Mouse (Mus musculus) hindbrain, embryonic 16.5 days (tissue): ENCODE measurements at regions not wholly inside any gene's neighbourhood (a gene's known extent, or its start where the extent isn't known, plus 50 kb on each side); places are given as distances from the start of the nearest gene placed in this dataset.

ENCODE experiments used
- ATAC-seq: fragments of 200-750 bp; cut with Nextera tagmentation; 2 replicates; pipeline ENCODE4 v1.8.0; 2017; ENCODE audit warnings: moderate TSS enrichment, moderate library complexity
- H3K27ac ChIP-seq: fragments of 300-500 bp; sonication (generic); 2 replicates; pipeline ENCODE4 v1.5.1; 2014; ENCODE audit warnings: low read depth, mild to moderate bottlenecking, control low read depth, low read length, moderate library complexity
- H3K27me3 ChIP-seq: fragments of 300-500 bp; sonication (generic); replicated peaks from 2 replicates; pipeline ENCODE4 v1.6.1; 2014; ENCODE audit warnings: low read length; ENCODE audit not compliant: control insufficient read depth, insufficient read depth
- H3K36me3 ChIP-seq: fragments of 300-500 bp; sonication (generic); 2 replicates; pipeline ENCODE4 v1.6.1; 2014; ENCODE audit warnings: mild to moderate bottlenecking, low read length, moderate library complexity, mixed read lengths; ENCODE audit not compliant: control insufficient read depth, insufficient read depth
- H3K4me1 ChIP-seq: fragments of 300-500 bp; sonication (generic); 2 replicates; pipeline ENCODE4 v1.6.1; 2014; ENCODE audit warnings: low read depth, low read length; ENCODE audit not compliant: control insufficient read depth, insufficient read depth
- H3K4me2 ChIP-seq: fragments of 300-500 bp; sonication (generic); 2 replicates; pipeline ENCODE4 v1.6.1; 2014; ENCODE audit warnings: mild to moderate bottlenecking, low read length, control low read depth, moderate library complexity
- H3K4me3 ChIP-seq: fragments of 300-500 bp; sonication (generic); 2 replicates; pipeline ENCODE4 v1.5.1; 2014; ENCODE audit warnings: mild to moderate bottlenecking, low read length, control low read depth, moderate library complexity
- H3K9ac ChIP-seq: fragments of 300-500 bp; sonication (generic); 2 replicates; pipeline ENCODE4 v1.6.1; 2014; ENCODE audit warnings: low read depth, mild to moderate bottlenecking, control low read depth, low read length, moderate library complexity
- H3K9me3 ChIP-seq: fragments of 300-500 bp; sonication (generic); 2 replicates; pipeline ENCODE4 v1.6.1; 2014; ENCODE audit warnings: mild to moderate bottlenecking, low read length, moderate library complexity; ENCODE audit not compliant: control insufficient read depth
- WGBS: fragments of 180-500 bp; shearing (Covaris S2); extraction: QIAGEN DNeasy Blood & Tissue Kit; methylation state at CpG from one replicate; pipeline ENCODE4 v1.1.7; 2014; 5-methylcytosine and 5-hydroxymethylcytosine counted together

GRCm38 (mm10) chr15:56069511-56069910 lies 1407.9 kb downstream of the Slc22a22 start:
- Histone ChIP-seq H3K27me3 (no peaks in the 10 kb centered on the region), H3K4me3 (no peak overlapping the region), H3K36me3 (no peaks in the 10 kb centered on the region), H3K9ac (no peak overlapping the region), H3K4me2 (no peak overlapping the region), H3K27ac (no peak overlapping the region), H3K4me1 (no peaks in the 10 kb centered on the region), H3K9me3 (peaks cover 4% of the 10 kb centered on the region; the same call in 1 of the 2 replicates)
- WGBS, result 90% methylated on average over 2 of the region's 2 CpGs
- no peak for ATAC-seq

- 67% methylated on average over 3 of the region's 3 CpGs for WGBS
- Histone ChIP-seq H3K36me3 (no peaks in the 10 kb centered on the region), H3K4me1 (no peaks in the 10 kb centered on the region), H3K4me3 (no peak overlapping the region), H3K9ac (no peak overlapping the region), H3K27ac (no peak overlapping the region), H3K4me2 (no peak overlapping the region), H3K9me3 (no peaks in the 10 kb centered on the region), H3K27me3 (no peaks in the 10 kb centered on the region)
- no peak for ATAC-seq
These were observed 1410.2 kb downstream of the Slc22a22 start for GRCm38 (mm10) chr15:56067214-56067613.

- Histone ChIP-seq H3K4me3 (no peak overlapping the region), H3K4me2 (no peak overlapping the region), H3K9me3 (no peaks in the 10 kb centered on the region), H3K27ac (no peak overlapping the region), H3K4me1 (no peaks in the 10 kb centered on the region), H3K27me3 (no peaks in the 10 kb centered on the region), H3K9ac (no peak overlapping the region), H3K36me3 (no peaks in the 10 kb centered on the region)
- 75% methylated on average over 4 of the region's 4 CpGs for WGBS
- ATAC-seq, result peak; percentile 37; the same call in 1 of the 2 replicates
These were observed 1410.9 kb downstream of the Slc22a22 start for GRCm38 (mm10) chr15:56066540-56066939.

GRCm38 (mm10) chr15:56065872-56066534 lies 1411.4 kb downstream of the Slc22a22 start:
- H3K9ac ChIP-seq, result no peak overlapping the region
- no peaks in the 10 kb centered on the region for H3K36me3 ChIP-seq
- peak; percentile 88 for ATAC-seq
- no peaks in the 10 kb centered on the region for H3K4me1 ChIP-seq
- no peak overlapping the region for H3K4me2 ChIP-seq
- no peaks in the 10 kb centered on the region for H3K9me3 ChIP-seq
- H3K27me3 ChIP-seq, result no peaks in the 10 kb centered on the region
- 35% methylated on average over 7 of the region's 7 CpGs for WGBS
- H3K4me3 ChIP-seq, result no peak overlapping the region
- no peak overlapping the region for H3K27ac ChIP-seq

GRCm38 (mm10) chr15:56062576-56062975 lies 1414.8 kb downstream of the Slc22a22 start:
- Histone ChIP-seq H3K36me3 (no peaks in the 10 kb centered on the region), H3K4me1 (no peaks in the 10 kb centered on the region), H3K4me3 (no peak overlapping the region), H3K9me3 (no peaks in the 10 kb centered on the region), H3K27ac (no peak overlapping the region), H3K4me2 (no peak overlapping the region), H3K9ac (no peak overlapping the region), H3K27me3 (no peaks in the 10 kb centered on the region)
- 63% methylated on average over 3 of the region's 3 CpGs for WGBS
- ATAC-seq, result no peak

GRCm38 (mm10) chr15:56061326-56061725 lies 1416.1 kb downstream of the Slc22a22 start:
- Histone ChIP-seq H3K9ac (no peak overlapping the region), H3K9me3 (no peaks in the 10 kb centered on the region), H3K4me3 (no peak overlapping the region), H3K4me2 (no peak overlapping the region), H3K27ac (no peak overlapping the region), H3K4me1 (no peaks in the 10 kb centered on the region), H3K36me3 (no peaks in the 10 kb centered on the region), H3K27me3 (no peaks in the 10 kb centered on the region)
- no peak for ATAC-seq
- 65% methylated on average over 4 of the region's 4 CpGs for WGBS

GRCm38 (mm10) chr15:56050716-56051115 lies 1426.7 kb downstream of the Slc22a22 start:
- Histone ChIP-seq H3K9me3 (no peaks in the 10 kb centered on the region), H3K9ac (no peak overlapping the region), H3K36me3 (no peaks in the 10 kb centered on the region), H3K4me3 (no peak overlapping the region), H3K4me1 (no peaks in the 10 kb centered on the region), H3K27ac (no peak overlapping the region), H3K4me2 (no peak overlapping the region), H3K27me3 (no peaks in the 10 kb centered on the region)
- 40% methylated on average over 7 of the region's 7 CpGs for WGBS
- ATAC-seq, result no peak

- H3K36me3 ChIP-seq, result no peaks in the 10 kb centered on the region
- WGBS, result 79% methylated on average over 2 of the region's 2 CpGs
- no peak overlapping the region for H3K4me2 ChIP-seq
- H3K27me3 ChIP-seq, result no peaks in the 10 kb centered on the region
- no peak for ATAC-seq
- no peak overlapping the region for H3K4me3 ChIP-seq
- H3K9me3 ChIP-seq, result no peaks in the 10 kb centered on the region
- H3K27ac ChIP-seq, result no peak overlapping the region
- no peak overlapping the region for H3K9ac ChIP-seq
- no peaks in the 10 kb centered on the region for H3K4me1 ChIP-seq
These were observed 1429.6 kb downstream of the Slc22a22 start for GRCm38 (mm10) chr15:56047832-56048231.

GRCm38 (mm10) chr15:56046679-56047532 lies 1430.5 kb downstream of the Slc22a22 start:
- no peaks in the 10 kb centered on the region for H3K36me3 ChIP-seq
- H3K27me3 ChIP-seq, result no peaks in the 10 kb centered on the region
- 29% methylated on average over 16 of the region's 16 CpGs for WGBS
- H3K4me1 ChIP-seq, result no peaks in the 10 kb centered on the region
- H3K27ac ChIP-seq, result no peak overlapping the region
- H3K9me3 ChIP-seq, result no peaks in the 10 kb centered on the region
- ATAC-seq, result peak; percentile 94
- H3K4me2 ChIP-seq, result peak overlapping the region; percentile 53
- peak overlapping the region; percentile 24 for H3K4me3 ChIP-seq
- H3K9ac ChIP-seq, result peak overlapping the region; percentile 11; the same call in 1 of the 2 replicates
